Mouse (Mus musculus) C2C12 (cell line): ENCODE measurements around the gene Pip4p1. TPM values are rescaled to one million over a fixed set of nuclear protein-coding genes. Genes with fewer than 3 reads are reported as not detected.

Source experiments
- H3K27me3 ChIP-seq: one replicate; pipeline ENCODE4 v1.6.1; 2011; ENCODE audit not compliant: control insufficient read depth, insufficient read depth, insufficient read length
- H3K36me3 ChIP-seq: one replicate; pipeline ENCODE4 v1.6.1; 2011; ENCODE audit not compliant: control insufficient read depth, insufficient read depth
- H3K4me3 ChIP-seq: one replicate; pipeline ENCODE4 v1.5.1; 2011; ENCODE audit warnings: mild to moderate bottlenecking, control low read depth; ENCODE audit not compliant: poor library complexity, insufficient read depth, severe bottlenecking
- H3K79me2 ChIP-seq: one replicate; pipeline ENCODE4 v1.6.1; 2011; ENCODE audit not compliant: control insufficient read depth, insufficient read depth
- H3K79me3 ChIP-seq: one replicate; pipeline ENCODE4 v1.6.1; 2011; ENCODE audit warnings: low read depth, control low read depth
- H3ac ChIP-seq: one replicate; pipeline ENCODE3; 2011; ENCODE audit warnings: low read depth; ENCODE audit not compliant: control insufficient read depth, insufficient read length
- CEBPB ChIP-seq: IDR thresholded peaks from one replicate; pipeline ENCODE4 v1.6.1; 2011; ENCODE audit warnings: low read depth, mild to moderate bottlenecking, control low read depth, moderate library complexity
- CTCF ChIP-seq: IDR thresholded peaks from one replicate; pipeline ENCODE4 v1.5.1; 2011; ENCODE audit not compliant: control insufficient read depth, insufficient read depth, insufficient read length
- FOSL1 ChIP-seq: IDR thresholded peaks from one replicate; pipeline ENCODE4 v1.8.0; 2011; ENCODE audit warnings: mild to moderate bottlenecking, low read length; ENCODE audit not compliant: poor library complexity, insufficient read depth, severe bottlenecking
- MAX ChIP-seq: IDR thresholded peaks from one replicate; pipeline ENCODE4 v1.6.1; 2011; ENCODE audit warnings: mild to moderate bottlenecking, control low read depth
- MYOD1 ChIP-seq: IDR thresholded peaks from one replicate; pipeline ENCODE4 v1.6.1; 2011; ENCODE audit warnings: low read depth; ENCODE audit not compliant: control insufficient read depth, insufficient read length
- MYOG ChIP-seq: IDR thresholded peaks from one replicate; pipeline ENCODE4 v1.6.1; 2011; ENCODE audit not compliant: control insufficient read depth, insufficient read length; ENCODE audit errors: extremely low read depth
- USF1 ChIP-seq: IDR thresholded peaks from one replicate; pipeline ENCODE4 v1.6.1; 2011; ENCODE audit warnings: low read depth, mild to moderate bottlenecking, control low read depth, moderate library complexity
- polyA plus RNA-seq: library from polyadenylated mRNA; unstranded; fragments of >200 nt; fragmentation: generic; extraction: Trizol; gene quantifications from one replicate; pipeline ENCODE4 v1.2.1, GENCODE M21; 2012; ENCODE audit warnings: missing spikeins

Pip4p1 gene
- polyA plus RNA-seq, 1 experiment = 93.6 TPM

- H3K79me3 ChIP-seq = no peaks in the 10 kb centered on the region
- no peaks in the 10 kb centered on the region for H3K79me2 ChIP-seq
- no peak for TF ChIP-seq CEBPB
- TF ChIP-seq MYOD1 = no peak
- TF ChIP-seq MYOG = no peak
- TF ChIP-seq USF1 = no peak
- TF ChIP-seq MAX = no peak
- TF ChIP-seq FOSL1 = no peak
- TF ChIP-seq CTCF = no peak
- H3K27me3 ChIP-seq = no peaks in the 10 kb centered on the region
- no peaks in the 10 kb centered on the region for H3K36me3 ChIP-seq
- no peak overlapping the region for H3ac ChIP-seq
- H3K4me3 ChIP-seq = no peak overlapping the region
Observed at GRCm38 (mm10) chr14:50936649-50937048, 6.0 kb upstream of the Pip4p1 start.

GRCm38 (mm10) chr14:50931493-50932020 is 901 bp upstream of the Pip4p1 start:
- H3ac ChIP-seq = peak overlapping the region; percentile 52
- peaks cover 29% of the 10 kb centered on the region for H3K36me3 ChIP-seq
- TF ChIP-seq FOSL1 (no peak), MAX (no peak), MYOG (no peak), CTCF (no peak), CEBPB (no peak), MYOD1 (no peak), USF1 (no peak)
- peak overlapping the region; percentile 36 for H3K4me3 ChIP-seq
- H3K79me2 ChIP-seq = peaks cover 41% of the 10 kb centered on the region
- H3K79me3 ChIP-seq = peaks cover 27% of the 10 kb centered on the region
- no peaks in the 10 kb centered on the region for H3K27me3 ChIP-seq

GRCm38 (mm10) chr14:50930377-50930753 is 291 bp downstream of the Pip4p1 start:
- H3K36me3 ChIP-seq = peaks cover 38% of the 10 kb centered on the region
- no peaks in the 10 kb centered on the region for H3K27me3 ChIP-seq
- no peak for TF ChIP-seq USF1
- no peak for TF ChIP-seq FOSL1
- no peak for TF ChIP-seq MYOD1
- no peak for TF ChIP-seq CTCF
- no peak for TF ChIP-seq CEBPB
- peaks cover 38% of the 10 kb centered on the region for H3K79me3 ChIP-seq
- H3ac ChIP-seq = peak overlapping the region; percentile 72
- H3K79me2 ChIP-seq = peaks cover 53% of the 10 kb centered on the region
- peak overlapping the region; percentile 96 for H3K4me3 ChIP-seq

- H3K79me2 ChIP-seq = peaks cover 57% of the 10 kb centered on the region
- H3K4me3 ChIP-seq = peak overlapping the region; percentile 96
- peak overlapping the region; percentile 72 for H3ac ChIP-seq
- no peaks in the 10 kb centered on the region for H3K27me3 ChIP-seq
- TF ChIP-seq MAX (no peak), CTCF (no peak)
- H3K79me3 ChIP-seq = peaks cover 40% of the 10 kb centered on the region
- peaks cover 39% of the 10 kb centered on the region for H3K36me3 ChIP-seq
Observed at GRCm38 (mm10) chr14:50929951-50930350, 705 bp downstream of the Pip4p1 start.

GRCm38 (mm10) chr14:50927366-50927765 is 3.3 kb downstream of the Pip4p1 start:
- Histone ChIP-seq H3K79me2 (peaks cover 74% of the 10 kb centered on the region), H3K27me3 (no peaks in the 10 kb centered on the region), H3K4me3 (no peak overlapping the region), H3ac (no peak overlapping the region), H3K36me3 (peaks cover 39% of the 10 kb centered on the region), H3K79me3 (peaks cover 47% of the 10 kb centered on the region)
- no peak for TF ChIP-seq CEBPB
- TF ChIP-seq MYOG = no peak
- TF ChIP-seq USF1 = no peak

GRCm38 (mm10) chr14:50925111-50925920 is 5.3 kb downstream of the Pip4p1 start:
- Histone ChIP-seq H3K27me3 (no peaks in the 10 kb centered on the region), H3K79me2 (peaks cover 71% of the 10 kb centered on the region), H3K36me3 (peaks cover 39% of the 10 kb centered on the region), H3ac (peak overlapping the region; percentile 94), H3K4me3 (peak overlapping the region; percentile 82), H3K79me3 (peaks cover 48% of the 10 kb centered on the region)
- TF ChIP-seq CEBPB (no peak), MAX (no peak), FOSL1 (no peak), MYOG (no peak), CTCF (no peak), MYOD1 (no peak), USF1 (no peak)
